Mouse (Mus musculus) ovary, adult 2 months (tissue): ENCODE data around the gene Olfr69. TPM values are rescaled to one million over a fixed set of nuclear protein-coding genes. Genes with fewer than 3 reads are reported as not detected.

Source experiments
- polyA plus RNA-seq: library from polyadenylated mRNA; depleted of rRNA; stranded (reverse); fragments of >200 nt; gene quantifications from 2 replicates; pipeline ENCODE4 v1.2.3, GENCODE M21; 2012; rRNA removed

Gene Olfr69
- polyA plus RNA-seq: not detected in 2 replicates

DNA sequence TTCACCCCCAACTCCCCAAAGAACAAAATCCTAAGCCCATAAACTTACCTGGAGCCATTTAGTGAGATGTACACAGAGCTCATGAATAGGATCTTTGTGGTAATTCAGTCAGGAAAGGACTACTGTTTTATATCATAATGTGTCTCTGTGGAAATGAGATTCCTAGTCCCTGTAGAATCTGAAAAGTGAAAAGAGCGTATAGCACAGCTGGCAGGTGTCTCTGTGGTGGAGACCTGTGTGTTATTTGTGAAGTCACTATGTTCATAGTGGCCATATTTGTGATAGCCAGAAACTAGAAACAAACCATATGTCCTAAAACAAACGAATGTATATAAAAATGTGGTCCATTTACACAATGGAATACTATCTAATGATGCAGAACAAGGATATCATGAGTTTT is at the start of gene Olfr69:
Gene Olfr69, minus strand, starts transcription at position 101 of the 400 bp plus-strand sequence.

DNA sequence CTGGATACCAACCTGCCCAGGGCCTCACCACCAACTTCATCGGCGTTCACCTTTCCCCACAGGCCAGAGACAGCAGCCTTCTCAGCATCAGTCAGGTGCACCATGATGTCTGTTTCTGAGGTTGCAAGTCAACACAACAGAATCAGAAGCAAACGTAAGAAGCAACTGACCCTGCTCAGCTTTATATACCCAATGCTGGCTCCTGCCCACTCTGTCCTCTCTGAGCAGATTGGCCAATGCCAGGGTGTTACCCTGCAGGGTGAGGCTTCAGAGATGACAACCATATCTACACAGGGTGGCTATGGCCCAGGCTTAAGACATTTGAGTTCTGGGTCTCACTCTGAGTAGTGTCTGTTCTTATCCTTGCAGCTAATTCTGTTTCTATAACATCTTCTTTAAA is 42.4 kb upstream of the Olfr69 start, which contains the start of gene Hbb-bt:
Gene Hbb-bt, minus strand, starts transcription at position 231 of the 400 bp plus-strand sequence.

GRCm38 (mm10) chr7:103791721-103792120 is 20.3 kb upstream of the Olfr69 start, which contains the start of gene Olfr67:
Gene Olfr67 (minus strand): TSS chr7:103791821.

DNA sequence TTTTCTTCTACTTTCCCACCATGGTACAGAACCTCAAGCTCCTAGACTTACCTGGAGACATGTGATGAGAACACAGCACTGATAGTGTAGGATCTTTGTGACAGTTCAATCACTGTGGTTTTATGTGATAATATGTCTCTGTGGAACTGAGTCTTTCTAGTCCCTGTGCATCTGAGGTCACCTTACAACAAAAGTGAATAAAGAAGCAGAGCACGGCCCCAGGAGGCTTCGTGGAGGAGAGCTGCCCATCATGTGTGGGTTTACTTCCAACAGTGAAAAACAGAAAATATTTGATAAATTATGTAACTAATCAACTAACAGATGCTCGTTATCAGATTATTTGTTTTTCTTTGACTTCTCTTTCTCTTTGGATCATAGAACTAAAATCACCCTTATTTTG is 8.2 kb upstream of the Olfr69 start, which contains the start of gene Olfr68:
Gene Olfr68, minus strand, starts transcription at position 101 of the 400 bp plus-strand sequence.

DNA sequence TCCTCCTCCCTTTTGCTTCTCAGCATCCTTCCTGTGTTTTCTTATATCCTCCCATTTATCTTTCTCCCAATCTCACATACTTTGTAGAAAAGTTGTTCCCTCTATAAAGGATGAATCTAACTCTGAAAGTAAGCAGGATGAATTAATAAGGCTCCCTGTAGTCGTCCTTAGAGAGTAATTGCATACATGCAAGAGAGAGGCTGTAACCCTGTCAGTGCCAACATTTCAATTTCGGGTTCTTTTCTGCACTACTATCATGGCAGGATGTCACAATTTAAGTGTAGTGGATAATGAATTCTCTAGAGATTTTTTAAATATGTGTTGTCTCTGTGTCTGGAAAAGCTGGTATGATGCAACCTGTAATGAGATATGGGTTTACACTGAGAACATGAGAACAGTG is 14.2 kb downstream of the Olfr69 start, which contains the start of gene Olfr630:
Gene Olfr630, minus strand, starts transcription at position 101 of the 400 bp plus-strand sequence.

GRCm38 (mm10) chr7:103744843-103745242 is 26.6 kb downstream of the Olfr69 start, which contains the start of gene Olfr629:
Gene Olfr629 (minus strand): TSS chr7:103744943.

DNA sequence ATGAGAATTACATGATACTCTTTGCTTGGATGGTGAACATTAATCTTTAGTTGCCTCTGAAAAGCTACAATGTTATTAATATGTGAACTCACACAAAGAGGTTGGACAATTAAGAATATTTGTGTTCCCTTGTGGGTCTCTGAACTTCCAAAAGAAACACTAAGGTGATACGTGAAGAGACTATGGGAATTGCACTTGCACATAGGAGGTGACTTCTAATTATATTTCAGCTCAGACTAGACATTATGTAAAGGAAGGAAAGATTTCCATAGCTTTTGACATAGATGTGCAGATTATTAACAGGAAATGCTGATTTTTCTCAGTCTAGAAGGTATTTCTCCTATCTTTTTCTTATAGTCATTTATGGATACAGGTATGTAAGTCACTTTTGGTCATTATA is 41.3 kb downstream of the Olfr69 start, which contains the start of gene Olfr628:
Gene Olfr628, plus strand, starts transcription at position 301 of the 400 bp plus-strand sequence.

Other genes starting within 250 kb of the Olfr69 start
- not detected in 2 replicates for gene Olfr612, start 228.9 kb downstream of the Olfr69 start, polyA plus RNA-seq
- gene Olfr613, start 223.5 kb downstream of the Olfr69 start, polyA plus RNA-seq: not detected in 2 replicates
- not detected in 2 replicates for gene Olfr615, start 215.5 kb downstream of the Olfr69 start, polyA plus RNA-seq
- not detected in 2 replicates for gene Olfr616, start 202.5 kb downstream of the Olfr69 start, polyA plus RNA-seq
- not detected in 2 replicates for gene Olfr617, start 198.5 kb downstream of the Olfr69 start, polyA plus RNA-seq
- gene Olfr618, start 181.5 kb downstream of the Olfr69 start, polyA plus RNA-seq: not detected in 2 replicates
- not detected in 2 replicates for gene Olfr619, start 171.0 kb downstream of the Olfr69 start, polyA plus RNA-seq
- gene Olfr620, start 159.1 kb downstream of the Olfr69 start, polyA plus RNA-seq: not detected in 2 replicates
- not detected in 2 replicates for gene Olfr622, start 128.9 kb downstream of the Olfr69 start, polyA plus RNA-seq
- not detected in 2 replicates for gene Olfr623, start 107.9 kb downstream of the Olfr69 start, polyA plus RNA-seq
- gene Olfr624, start 100.4 kb downstream of the Olfr69 start, polyA plus RNA-seq: not detected in 2 replicates
- not detected in 2 replicates for gene Olfr625-ps1, start 88.9 kb downstream of the Olfr69 start, polyA plus RNA-seq
- gene Olfr243, start 56.9 kb downstream of the Olfr69 start, polyA plus RNA-seq: not detected in 2 replicates
- not detected in 2 replicates for gene Olfr628, start 41.2 kb downstream of the Olfr69 start, polyA plus RNA-seq
- not detected in 2 replicates for gene Olfr629, start 26.7 kb downstream of the Olfr69 start, polyA plus RNA-seq
- gene Olfr630, start 14.3 kb downstream of the Olfr69 start, polyA plus RNA-seq: not detected in 2 replicates
- gene Olfr68, start 8.1 kb upstream of the Olfr69 start, polyA plus RNA-seq: not detected in 2 replicates
- gene Olfr67, start 20.2 kb upstream of the Olfr69 start, polyA plus RNA-seq: not detected in 2 replicates
- 36.7 and 60.5 TPM in 2 replicates for gene Hbb-bt, start 42.4 kb upstream of the Olfr69 start, polyA plus RNA-seq
- 349 and 591 TPM in 2 replicates for gene Hbb-bs, start 56.5 kb upstream of the Olfr69 start, polyA plus RNA-seq
- not detected in 2 replicates for gene Hbb-bh2, start 68.9 kb upstream of the Olfr69 start, polyA plus RNA-seq
- not detected in 2 replicates for gene Hbb-bh1, start 71.6 kb upstream of the Olfr69 start, polyA plus RNA-seq
- not detected in 2 replicates for gene Hbb-y, start 81.6 kb upstream of the Olfr69 start, polyA plus RNA-seq
- not detected in 2 replicates for gene Olfr66, start 114.7 kb upstream of the Olfr69 start, polyA plus RNA-seq
- gene Olfr64, start 122.9 kb upstream of the Olfr69 start, polyA plus RNA-seq: not detected in 2 replicates
- not detected in 2 replicates for gene Olfr65, start 131.9 kb upstream of the Olfr69 start, polyA plus RNA-seq
- gene Olfr631, start 157.2 kb upstream of the Olfr69 start, polyA plus RNA-seq: not detected in 2 replicates
- gene Olfr632, start 162.8 kb upstream of the Olfr69 start, polyA plus RNA-seq: not detected in 2 replicates
- not detected in 2 replicates for gene Olfr633, start 172.8 kb upstream of the Olfr69 start, polyA plus RNA-seq
- not detected in 2 replicates for gene Olfr635, start 199.6 kb upstream of the Olfr69 start, polyA plus RNA-seq
- gene Olfr638, start 227.2 kb upstream of the Olfr69 start, polyA plus RNA-seq: not detected in 2 replicates
- not detected in 2 replicates for gene Olfr639, start 245.7 kb upstream of the Olfr69 start, polyA plus RNA-seq